Mouse (Mus musculus): Measurements from ENCODE around the gene Erich6b. TPM values are rescaled to one million over a fixed set of nuclear protein-coding genes. Genes with fewer than 3 reads are reported as not detected.

Gene Erich6b
- total RNA-seq, 1 experiment: not detected

GRCm38 (mm10) chr14:75660936-75661335, 18.9 kb downstream of the Erich6b start:
- no peak for TF ChIP-seq CHD2 (IDR thresholded peaks at IDR 0.05; ENCODE audit: low read depth, low read length)
- no peak for TF ChIP-seq ZNF384 (IDR thresholded peaks at IDR 0.05; ENCODE audit: low read depth, low read length)
- no peak for TF ChIP-seq HCFC1 (IDR thresholded peaks at IDR 0.05; ENCODE audit: borderline replicate concordance, insufficient read depth, low read length)
- no peak for TF ChIP-seq MAFK (IDR thresholded peaks at IDR 0.05; ENCODE audit: insufficient read depth, low read depth, low read length)
- Histone ChIP-seq H3K9me3 (ENCODE audit: control insufficient read depth, insufficient read depth, low read depth, low read length) (no peaks in the 10 kb centered on the region), H3K4me3 (ENCODE audit: insufficient read depth in 1 of 2, low read depth in 1 of 2, low read length in 2 of 2, poor library complexity in 1 of 2, severe bottlenecking in 1 of 2) (no peak overlapping the region), H3K9ac (ENCODE audit: insufficient read depth, low read depth, low read length, poor library complexity, severe bottlenecking) (no peak overlapping the region), H3K4me1 (ENCODE audit: control insufficient read depth in 2 of 2, insufficient read depth in 2 of 2, low read length in 2 of 2, poor library complexity in 1 of 2) (no peaks in the 10 kb centered on the region), H3K27ac (ENCODE audit: insufficient read depth, low read depth, low read length, poor library complexity, severe bottlenecking) (no peak overlapping the region), H3K36me3 (ENCODE audit: control insufficient read depth, insufficient read depth, low read length, poor library complexity, severe bottlenecking) (no peaks in the 10 kb centered on the region)
- in situ Hi-C loops (cut with MboI; ENCODE audit: low sequenced_read_pairs in 2 of 2, unreplicated experiment in 2 of 2): no loop called here
- no peak for DNase-seq (ENCODE audit: low read depth, low spot score)

DNA sequence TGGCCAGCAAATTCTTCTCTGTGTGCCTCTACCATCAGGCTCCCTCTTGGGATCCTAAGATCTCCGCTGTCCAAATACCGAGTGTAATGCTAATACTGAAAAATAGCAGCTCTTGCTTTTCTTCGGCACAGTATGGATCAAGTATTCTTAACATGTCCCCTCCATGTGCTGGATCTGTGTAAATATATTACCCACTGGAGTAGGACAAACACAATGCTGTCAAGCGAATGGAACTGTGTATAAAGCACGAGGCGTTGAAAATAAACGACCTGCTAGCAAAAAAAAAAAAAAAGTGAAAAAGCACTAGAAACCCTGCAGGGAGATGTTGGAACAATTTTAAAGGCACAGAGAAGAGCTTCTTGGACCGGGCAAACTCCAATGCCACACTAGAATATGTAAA, 19.5 kb downstream of the Erich6b start:
- no peak for TF ChIP-seq MAFK (IDR thresholded peaks at IDR 0.05; ENCODE audit: insufficient read depth, low read depth, low read length)
- no peak for TF ChIP-seq ZNF384 (IDR thresholded peaks at IDR 0.05; ENCODE audit: low read depth, low read length)
- no peak for TF ChIP-seq CHD2 (IDR thresholded peaks at IDR 0.05; ENCODE audit: low read depth, low read length)
- no peak for TF ChIP-seq ZC3H11A (IDR thresholded peaks at IDR 0.05; ENCODE audit: borderline replicate concordance, low read depth, low read length)
- TF ChIP-seq HCFC1 (IDR thresholded peaks at IDR 0.05; ENCODE audit: borderline replicate concordance, insufficient read depth, low read length): no peak
- in situ Hi-C loops (cut with MboI; ENCODE audit: low sequenced_read_pairs in 2 of 2, unreplicated experiment in 2 of 2): no loop called here
- Histone ChIP-seq H3K27ac (ENCODE audit: insufficient read depth, low read depth, low read length, poor library complexity, severe bottlenecking) (no peak overlapping the region), H3K9me3 (ENCODE audit: control insufficient read depth, insufficient read depth, low read depth, low read length) (no peaks in the 10 kb centered on the region), H3K4me1 (ENCODE audit: control insufficient read depth in 2 of 2, insufficient read depth in 2 of 2, low read length in 2 of 2, poor library complexity in 1 of 2) (no peaks in the 10 kb centered on the region), H3K4me3 (ENCODE audit: insufficient read depth in 1 of 2, low read depth in 1 of 2, low read length in 2 of 2, poor library complexity in 1 of 2, severe bottlenecking in 1 of 2) (no peak overlapping the region), H3K9ac (ENCODE audit: insufficient read depth, low read depth, low read length, poor library complexity, severe bottlenecking) (no peak overlapping the region), H3K36me3 (ENCODE audit: control insufficient read depth, insufficient read depth, low read length, poor library complexity, severe bottlenecking) (no peaks in the 10 kb centered on the region)
- no peak for DNase-seq (ENCODE audit: low read depth, low spot score)

- Histone ChIP-seq H3K9me3 (ENCODE audit: control insufficient read depth, insufficient read depth, low read depth, low read length) (no peaks in the 10 kb centered on the region), H3K27ac (ENCODE audit: insufficient read depth, low read depth, low read length, poor library complexity, severe bottlenecking) (no peak overlapping the region), H3K4me3 (ENCODE audit: insufficient read depth in 1 of 2, low read depth in 1 of 2, low read length in 2 of 2, poor library complexity in 1 of 2, severe bottlenecking in 1 of 2) (no peak overlapping the region), H3K36me3 (ENCODE audit: control insufficient read depth, insufficient read depth, low read length, poor library complexity, severe bottlenecking) (no peaks in the 10 kb centered on the region), H3K4me1 (ENCODE audit: control insufficient read depth in 2 of 2, insufficient read depth in 2 of 2, low read length in 2 of 2, poor library complexity in 1 of 2) (no peaks in the 10 kb centered on the region), H3K9ac (ENCODE audit: insufficient read depth, low read depth, low read length, poor library complexity, severe bottlenecking) (no peak overlapping the region)
- TF ChIP-seq ZC3H11A (IDR thresholded peaks at IDR 0.05; ENCODE audit: borderline replicate concordance, low read depth, low read length): no peak
- no peak for TF ChIP-seq ZNF384 (IDR thresholded peaks at IDR 0.05; ENCODE audit: low read depth, low read length)
- TF ChIP-seq MAFK (IDR thresholded peaks at IDR 0.05; ENCODE audit: insufficient read depth, low read depth, low read length): no peak
- no peak for DNase-seq (ENCODE audit: low read depth, low spot score)
- in situ Hi-C loops (cut with MboI; ENCODE audit: low sequenced_read_pairs in 2 of 2, unreplicated experiment in 2 of 2): no loop called here
These were observed 23.5 kb downstream of the Erich6b start for GRCm38 (mm10) chr14:75665430-75666180.

DNA sequence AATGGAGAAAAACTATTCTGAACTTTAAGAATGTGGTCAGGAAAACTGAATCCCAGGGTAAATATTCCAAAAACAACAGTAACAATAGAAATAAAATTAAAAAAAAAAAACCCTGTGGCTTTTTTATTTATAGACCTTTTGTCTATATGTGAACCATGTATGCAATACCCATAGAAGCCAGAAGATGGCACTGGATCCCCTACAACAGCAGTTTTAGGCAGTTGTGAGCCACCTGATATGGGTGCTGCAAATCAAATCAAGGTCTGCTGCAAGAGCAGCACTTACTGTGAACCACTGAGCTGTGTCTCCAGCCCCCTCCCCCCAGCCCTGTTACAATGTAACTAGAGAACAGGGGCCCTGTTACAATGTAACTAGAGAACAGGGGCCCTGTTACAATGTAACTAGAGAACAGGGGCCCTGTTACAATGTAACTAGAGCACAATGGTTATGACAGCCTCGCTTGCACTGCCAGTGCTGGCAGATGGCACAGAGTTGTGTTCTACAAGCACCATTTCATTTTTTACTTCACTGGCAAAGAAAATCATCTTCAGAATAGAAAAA, 27.1 kb downstream of the Erich6b start:
- no peaks in the 10 kb centered on the region for H3K36me3 ChIP-seq (ENCODE audit: control insufficient read depth, insufficient read depth, low read length, poor library complexity, severe bottlenecking)
- H3K9me3 ChIP-seq (ENCODE audit: control insufficient read depth, insufficient read depth, low read depth, low read length): no peaks in the 10 kb centered on the region
- H3K27ac ChIP-seq (ENCODE audit: insufficient read depth, low read depth, low read length, poor library complexity, severe bottlenecking): no peak overlapping the region
- no peak for TF ChIP-seq CHD2 (IDR thresholded peaks at IDR 0.05; ENCODE audit: low read depth, low read length)
- no peak for TF ChIP-seq ZNF384 (IDR thresholded peaks at IDR 0.05; ENCODE audit: low read depth, low read length)
- no peak for TF ChIP-seq HCFC1 (IDR thresholded peaks at IDR 0.05; ENCODE audit: borderline replicate concordance, insufficient read depth, low read length)
- TF ChIP-seq ZC3H11A (IDR thresholded peaks at IDR 0.05; ENCODE audit: borderline replicate concordance, low read depth, low read length): no peak
- no peak for TF ChIP-seq MAFK (IDR thresholded peaks at IDR 0.05; ENCODE audit: insufficient read depth, low read depth, low read length)
- in situ Hi-C loops (cut with MboI; ENCODE audit: low sequenced_read_pairs in 2 of 2, unreplicated experiment in 2 of 2): no loop called here
- H3K4me3 ChIP-seq (ENCODE audit: insufficient read depth in 1 of 2, low read depth in 1 of 2, low read length in 2 of 2, poor library complexity in 1 of 2, severe bottlenecking in 1 of 2): no peak overlapping the region
- no peak overlapping the region for H3K9ac ChIP-seq (ENCODE audit: insufficient read depth, low read depth, low read length, poor library complexity, severe bottlenecking)
- no peaks in the 10 kb centered on the region for H3K4me1 ChIP-seq (ENCODE audit: control insufficient read depth in 2 of 2, insufficient read depth in 2 of 2, low read length in 2 of 2, poor library complexity in 1 of 2)
- no peak for DNase-seq (ENCODE audit: low read depth, low spot score)

Measured in ES-E14 (cell line).